Mouse (Mus musculus) heart, embryonic 13.5 days (tissue): Measurements from ENCODE around the gene Tbxas1. TPM values are rescaled to one million over a fixed set of nuclear protein-coding genes. Genes with fewer than 3 reads are reported as not detected.
A peak's percentile ranks its signal among the peaks of the same experiment; 100 is the strongest.

Experiments used
- ATAC-seq: fragments of 200-750 bp; cut with Nextera tagmentation; 2 replicates; pipeline ENCODE4 v1.8.0; 2017; ENCODE audit warnings: moderate TSS enrichment; ENCODE audit not compliant: insufficient number of reproducible peaks, low FRiP score, low TSS enrichment; ENCODE audit errors: extremely low read depth
- H3K27ac ChIP-seq: fragments of 300-500 bp; sonication (generic); replicated peaks from 2 replicates; pipeline ENCODE4 v1.5.1; 2015; ENCODE audit warnings: moderate library complexity, mild to moderate bottlenecking, inconsistent platforms
- H3K27me3 ChIP-seq: fragments of 300-500 bp; sonication (generic); replicated peaks from 2 replicates; pipeline ENCODE4 v1.6.1; 2015; ENCODE audit warnings: mild to moderate bottlenecking, inconsistent platforms
- H3K36me3 ChIP-seq: fragments of 300-500 bp; sonication (generic); 2 replicates; pipeline ENCODE4 v1.6.1; 2015; ENCODE audit warnings: mild to moderate bottlenecking, inconsistent platforms
- H3K4me1 ChIP-seq: fragments of 300-500 bp; sonication (generic); 2 replicates; pipeline ENCODE4 v1.6.1; 2015; ENCODE audit warnings: inconsistent platforms
- H3K4me2 ChIP-seq: fragments of 300-500 bp; sonication (generic); 2 replicates; pipeline ENCODE4 v1.6.1; 2015; ENCODE audit warnings: inconsistent platforms, mild to moderate bottlenecking, moderate library complexity
- H3K4me3 ChIP-seq: fragments of 300-500 bp; sonication (generic); 2 replicates; pipeline ENCODE4 v1.5.1; 2015; ENCODE audit warnings: moderate library complexity, mild to moderate bottlenecking, inconsistent platforms
- H3K9ac ChIP-seq: fragments of 300-500 bp; sonication (generic); 2 replicates; pipeline ENCODE4 v1.6.1; 2015; ENCODE audit warnings: inconsistent platforms, mild to moderate bottlenecking, moderate library complexity
- H3K9me3 ChIP-seq: fragments of 300-500 bp; sonication (generic); 2 replicates; pipeline ENCODE4 v1.6.1; 2016; ENCODE audit warnings: inconsistent platforms
- WGBS: fragments of 180-500 bp; shearing (Covaris S2); methylation state at CpG from one replicate; pipeline ENCODE4 v1.1.7; 2015; ENCODE audit warnings: mixed read lengths; 5-methylcytosine and 5-hydroxymethylcytosine counted together
- polyA plus RNA-seq: library from polyadenylated mRNA; unstranded; fragments of >200 nt; fragmentation: Nextera tagmentation; extraction: Ambion mirVana; gene quantifications from 2 replicates; pipeline ENCODE4 v1.2.1, GENCODE M21; 2015

Gene Tbxas1
- polyA plus RNA-seq, 1 experiment from 2014 or later, result 2.4 TPM

- 84% methylated on average over 1 of the region's 1 CpGs for whole genome bisulfite sequencing
- no peaks in the 10 kb centered on the region for H3K27me3 ChIP-seq
- peaks cover 5% of the 10 kb centered on the region for H3K36me3 ChIP-seq
- peaks cover 78% of the 10 kb centered on the region for H3K4me1 ChIP-seq
- H3K9ac ChIP-seq, result no peak overlapping the region
- ATAC-seq, result no peak
- H3K27ac ChIP-seq, result no peak overlapping the region
- no peaks in the 10 kb centered on the region for H3K9me3 ChIP-seq
- no peak overlapping the region for H3K4me3 ChIP-seq
- H3K4me2 ChIP-seq, result no peak overlapping the region
Observed at GRCm38 (mm10) chr6:38840780-38841179, 34.4 kb upstream of the Tbxas1 start.

DNA sequence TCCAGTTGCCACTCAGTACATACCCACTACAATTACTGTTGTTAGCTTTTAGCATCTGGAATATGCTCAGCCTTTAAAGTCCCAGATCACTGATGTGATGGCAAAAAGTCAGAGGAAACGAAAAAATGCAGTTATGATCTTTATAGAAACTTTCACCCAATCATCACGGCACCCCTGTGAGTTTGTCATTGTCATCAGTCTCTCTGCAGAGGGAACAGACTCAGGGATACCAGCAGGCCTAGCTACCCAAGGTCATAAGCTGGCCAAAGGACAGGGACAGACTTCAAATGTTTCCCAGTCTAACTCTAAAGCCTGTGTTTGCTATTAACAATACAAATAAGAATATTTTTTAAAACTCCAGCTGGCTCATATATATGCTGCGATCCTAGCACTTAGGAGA, 33.7 kb upstream of the Tbxas1 start:
- no peaks in the 10 kb centered on the region for H3K9me3 ChIP-seq
- H3K4me3 ChIP-seq, result no peak overlapping the region
- peaks cover 79% of the 10 kb centered on the region for H3K4me1 ChIP-seq
- 0 out of 2 replicates have a peak overlapping the region, but pooled peaks have one; percentile 7 for H3K9ac ChIP-seq
- H3K27ac ChIP-seq, result peak overlapping the region; percentile 56; the same call in 1 of the 2 replicates
- WGBS, result 67% methylated on average over 3 of the region's 3 CpGs
- peaks cover 5% of the 10 kb centered on the region for H3K36me3 ChIP-seq
- H3K27me3 ChIP-seq, result no peaks in the 10 kb centered on the region
- no peak overlapping the region for H3K4me2 ChIP-seq
- no peak for ATAC-seq

GRCm38 (mm10) chr6:38845117-38845516, 30.1 kb upstream of the Tbxas1 start:
- H3K4me1 ChIP-seq, result peaks cover 86% of the 10 kb centered on the region
- H3K27ac ChIP-seq, result no peak overlapping the region
- ATAC-seq, result no peak
- no peak overlapping the region for H3K4me2 ChIP-seq
- no peak overlapping the region for H3K9ac ChIP-seq
- WGBS, result 57% methylated on average over 1 of the region's 1 CpGs
- no peaks in the 10 kb centered on the region for H3K9me3 ChIP-seq
- H3K27me3 ChIP-seq, result no peaks in the 10 kb centered on the region
- H3K4me3 ChIP-seq, result no peak overlapping the region
- no peaks in the 10 kb centered on the region for H3K36me3 ChIP-seq

DNA sequence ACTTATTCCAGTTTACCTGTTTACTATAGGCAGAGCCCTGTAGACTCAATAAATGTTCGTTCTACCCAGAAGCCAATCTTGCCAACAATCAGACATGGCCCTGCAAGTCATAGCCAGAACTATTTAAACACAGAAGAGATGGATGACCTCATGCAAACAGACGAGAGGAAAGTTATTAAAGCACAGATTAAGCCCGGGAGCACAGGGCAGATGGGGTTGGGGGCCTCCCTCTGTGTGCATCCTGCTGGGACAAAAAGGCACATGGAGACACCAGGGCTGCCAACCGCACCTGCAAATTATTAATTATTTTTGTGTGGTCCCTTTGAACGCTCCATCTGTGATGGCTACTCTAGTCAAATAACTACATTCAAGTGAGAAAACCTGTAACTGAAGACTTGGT, 29.3 kb upstream of the Tbxas1 start:
- no peak overlapping the region for H3K9ac ChIP-seq
- H3K4me2 ChIP-seq, result no peak overlapping the region
- no peaks in the 10 kb centered on the region for H3K27me3 ChIP-seq
- ATAC-seq, result no peak
- 64% methylated on average over 5 of the region's 5 CpGs for WGBS
- H3K4me3 ChIP-seq, result no peak overlapping the region
- H3K4me1 ChIP-seq, result peaks cover 82% of the 10 kb centered on the region
- peak overlapping the region; percentile 55 for H3K27ac ChIP-seq
- H3K36me3 ChIP-seq, result no peaks in the 10 kb centered on the region
- H3K9me3 ChIP-seq, result no peaks in the 10 kb centered on the region

- H3K27me3 ChIP-seq, result no peaks in the 10 kb centered on the region
- no peaks in the 10 kb centered on the region for H3K9me3 ChIP-seq
- H3K4me1 ChIP-seq, result peaks cover 80% of the 10 kb centered on the region
- H3K27ac ChIP-seq, result peak overlapping the region; percentile 55
- no peak overlapping the region for H3K9ac ChIP-seq
- no peaks in the 10 kb centered on the region for H3K36me3 ChIP-seq
- 0 out of 2 replicates have a peak overlapping the region, but pooled peaks have one; percentile 1 for H3K4me2 ChIP-seq
- no peak for ATAC-seq
- no peak overlapping the region for H3K4me3 ChIP-seq
- 50% methylated on average over 6 of the region's 6 CpGs for WGBS
Observed at GRCm38 (mm10) chr6:38846330-38847195, 28.6 kb upstream of the Tbxas1 start.

GRCm38 (mm10) chr6:38847447-38847846, 27.8 kb upstream of the Tbxas1 start:
- H3K4me3 ChIP-seq, result no peak overlapping the region
- H3K9ac ChIP-seq, result no peak overlapping the region
- ATAC-seq, result no peak
- H3K27ac ChIP-seq, result peak overlapping the region; percentile 55
- no peaks in the 10 kb centered on the region for H3K9me3 ChIP-seq
- H3K4me2 ChIP-seq, result no peak overlapping the region
- WGBS, result 20% methylated on average over 1 of the region's 1 CpGs
- H3K36me3 ChIP-seq, result no peaks in the 10 kb centered on the region
- H3K27me3 ChIP-seq, result no peaks in the 10 kb centered on the region
- H3K4me1 ChIP-seq, result peaks cover 81% of the 10 kb centered on the region

DNA sequence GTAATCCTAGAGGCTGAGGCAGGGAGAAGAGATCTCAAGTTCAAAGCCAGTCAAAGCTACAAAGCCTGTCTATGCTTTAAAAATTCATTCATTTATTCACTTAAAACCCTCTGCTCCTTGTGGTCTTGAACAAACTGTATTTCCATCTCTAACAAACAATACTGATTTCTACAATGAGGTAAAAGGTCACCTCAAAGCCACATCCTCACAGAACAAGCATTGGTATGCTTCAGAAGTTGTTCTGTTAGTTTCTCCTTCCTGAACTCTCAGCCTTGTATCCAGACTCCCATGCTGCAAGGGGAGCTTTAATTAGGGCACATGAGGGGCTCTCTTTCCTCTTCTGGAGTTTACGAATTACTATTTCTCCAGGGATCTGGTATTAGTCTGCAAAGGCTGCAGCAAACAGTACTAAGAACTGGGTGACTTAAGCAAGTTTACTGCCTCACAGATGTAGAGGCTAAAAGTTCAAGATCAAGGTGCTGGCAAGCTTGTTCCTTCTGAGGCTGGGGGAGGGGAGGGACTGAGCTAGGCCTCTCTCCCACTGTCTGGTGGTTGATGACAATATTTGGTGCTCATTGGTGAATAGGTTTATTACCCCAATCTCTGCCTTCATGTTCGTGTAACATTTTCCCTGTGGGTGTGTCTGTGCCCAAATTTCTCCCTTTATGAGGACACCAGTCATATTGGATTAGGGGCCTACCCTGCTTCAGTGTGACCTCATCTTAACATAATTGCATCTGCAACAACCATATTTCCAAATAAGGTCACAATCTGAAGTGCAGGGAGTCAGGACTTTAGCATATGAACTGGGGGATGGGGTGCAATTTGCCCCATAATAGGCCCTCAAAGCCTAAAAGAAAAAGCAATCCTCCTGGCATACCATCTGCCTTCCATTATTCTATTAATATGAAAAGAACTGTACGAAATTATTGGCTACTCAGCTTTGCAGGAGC, 27.0 kb upstream of the Tbxas1 start:
- no peak overlapping the region for H3K27ac ChIP-seq
- 77% methylated on average over 3 of the region's 3 CpGs for WGBS
- peaks cover 81% of the 10 kb centered on the region for H3K4me1 ChIP-seq
- no peaks in the 10 kb centered on the region for H3K27me3 ChIP-seq
- H3K36me3 ChIP-seq, result no peaks in the 10 kb centered on the region
- no peak overlapping the region for H3K9ac ChIP-seq
- H3K4me3 ChIP-seq, result no peak overlapping the region
- no peaks in the 10 kb centered on the region for H3K9me3 ChIP-seq
- no peak overlapping the region for H3K4me2 ChIP-seq
- no peak for ATAC-seq

DNA sequence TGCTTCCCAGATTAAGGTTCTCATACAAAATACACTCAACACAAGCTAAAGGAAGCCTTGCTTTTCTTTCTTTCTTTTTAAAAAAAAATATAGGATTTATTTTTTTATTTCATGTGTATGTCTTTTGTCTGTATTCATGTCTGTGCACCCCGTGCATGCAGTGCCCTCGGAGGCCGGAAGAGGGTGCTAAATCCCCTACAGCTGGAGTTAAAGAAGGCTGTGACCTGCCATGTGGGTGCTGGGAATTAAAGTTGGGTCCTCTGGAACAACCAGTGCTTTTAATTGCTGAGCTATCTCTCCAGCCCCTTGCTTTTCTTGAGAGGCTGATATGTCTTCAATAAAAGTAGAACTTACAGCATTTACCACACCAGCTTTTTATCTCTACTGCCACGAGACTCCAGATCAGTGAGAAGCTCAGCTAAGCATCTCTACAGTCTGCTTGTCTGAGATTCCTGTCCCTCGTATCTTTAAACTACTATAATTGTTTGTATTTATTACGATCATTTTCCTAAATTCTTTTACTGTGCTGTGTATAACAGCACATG, 24.4 kb upstream of the Tbxas1 start:
- 86% methylated on average over 6 of the region's 6 CpGs for WGBS
- peaks cover 85% of the 10 kb centered on the region for H3K4me1 ChIP-seq

DNA sequence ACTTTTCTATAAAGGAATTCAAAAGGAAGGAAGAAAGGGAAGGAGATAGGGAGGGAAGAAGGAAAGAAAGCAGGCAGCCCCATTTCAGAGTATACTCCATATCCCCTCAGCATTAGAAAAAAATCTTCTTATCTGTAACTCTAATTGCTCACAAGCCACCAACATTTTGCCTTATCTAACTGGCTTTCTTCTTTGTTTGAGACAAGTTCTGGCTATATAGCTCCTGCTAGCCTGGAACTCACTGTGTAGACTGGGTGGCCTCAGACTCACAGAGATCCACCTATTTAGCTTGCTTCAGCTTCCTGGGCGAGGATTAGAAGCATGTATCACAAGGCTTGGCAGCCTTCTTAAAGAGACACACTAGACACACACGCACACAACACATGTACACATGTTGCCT, 23.5 kb upstream of the Tbxas1 start:
- no peaks in the 10 kb centered on the region for H3K27me3 ChIP-seq
- no peak overlapping the region for H3K4me2 ChIP-seq
- peak overlapping the region; percentile 6; the same call in 1 of the 2 replicates for H3K9ac ChIP-seq
- no peaks in the 10 kb centered on the region for H3K36me3 ChIP-seq
- H3K4me3 ChIP-seq, result no peak overlapping the region
- H3K4me1 ChIP-seq, result peaks cover 79% of the 10 kb centered on the region
- H3K27ac ChIP-seq, result no peak overlapping the region
- ATAC-seq, result no peak
- no peaks in the 10 kb centered on the region for H3K9me3 ChIP-seq
- 77% methylated on average over 2 of the region's 2 CpGs for WGBS

More for the DNA sequence above, 24.4 kb upstream of the Tbxas1 start:
- no peak overlapping the region for H3K4me3 ChIP-seq
- no peaks in the 10 kb centered on the region for H3K9me3 ChIP-seq
- H3K27me3 ChIP-seq, result no peaks in the 10 kb centered on the region
- H3K36me3 ChIP-seq, result no peaks in the 10 kb centered on the region
- H3K4me2 ChIP-seq, result no peak overlapping the region
- no peak overlapping the region for H3K9ac ChIP-seq
- H3K27ac ChIP-seq, result no peak overlapping the region
- ATAC-seq, result no peak

- ATAC-seq, result no peak
- H3K4me1 ChIP-seq, result peaks cover 61% of the 10 kb centered on the region
- no peaks in the 10 kb centered on the region for H3K27me3 ChIP-seq
- H3K9ac ChIP-seq, result 0 out of 2 replicates have a peak overlapping the region, but pooled peaks have one; percentile 41
- 70% methylated on average over 5 of the region's 5 CpGs for WGBS
- H3K4me2 ChIP-seq, result no peak overlapping the region
- H3K9me3 ChIP-seq, result no peaks in the 10 kb centered on the region
- no peaks in the 10 kb centered on the region for H3K36me3 ChIP-seq
- no peak overlapping the region for H3K4me3 ChIP-seq
- H3K27ac ChIP-seq, result 0 out of 2 replicates have a peak overlapping the region, but pooled peaks have one; percentile 34
Observed at GRCm38 (mm10) chr6:38853561-38853992, 21.6 kb upstream of the Tbxas1 start.

- Histone ChIP-seq H3K9ac (no peak overlapping the region), H3K27me3 (no peaks in the 10 kb centered on the region), H3K4me2 (no peak overlapping the region), H3K27ac (no peak overlapping the region), H3K4me3 (no peak overlapping the region), H3K4me1 (peaks cover 45% of the 10 kb centered on the region), H3K9me3 (no peaks in the 10 kb centered on the region), H3K36me3 (no peaks in the 10 kb centered on the region)
- 87% methylated on average over 1 of the region's 1 CpGs for WGBS
- ATAC-seq, result no peak
Observed at GRCm38 (mm10) chr6:38859819-38860218, 15.4 kb upstream of the Tbxas1 start.
